Mouse (Mus musculus): ENCODE results near the gene Akap6. TPM values are rescaled to one million over a fixed set of nuclear protein-coding genes. Genes with fewer than 3 reads are reported as not detected.

Akap6 gene
- total RNA-seq, 1 experiment: 0.09 TPM

DNA sequence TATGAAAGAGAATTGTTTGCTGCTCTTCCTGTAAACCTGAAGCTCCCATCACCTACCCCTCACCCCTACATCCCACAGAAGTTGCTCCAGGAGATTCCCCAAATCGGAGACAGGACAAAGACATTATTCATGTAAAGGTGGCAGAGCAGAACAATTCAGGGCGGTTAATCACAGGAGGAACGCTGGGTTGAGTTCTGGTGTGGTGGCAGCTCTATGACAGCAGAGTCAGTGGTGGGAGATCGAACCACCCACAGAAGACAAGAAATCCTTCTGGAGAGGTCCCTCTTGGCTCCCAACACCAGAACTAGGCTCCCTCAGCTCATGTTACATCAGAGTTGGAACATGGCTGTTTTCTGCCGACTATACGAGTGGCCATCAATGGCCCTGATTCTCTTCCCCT, 27.2 kb upstream of the Akap6 start:
- no peak for TF ChIP-seq MAFK (IDR thresholded peaks at IDR 0.05; ENCODE audit: insufficient read depth, low read depth, low read length)
- TF ChIP-seq ZNF384 (IDR thresholded peaks at IDR 0.05; ENCODE audit: low read depth, low read length): no peak
- TF ChIP-seq HCFC1 (IDR thresholded peaks at IDR 0.05; ENCODE audit: borderline replicate concordance, insufficient read depth, low read length): no peak
- TF ChIP-seq CHD2 (IDR thresholded peaks at IDR 0.05; ENCODE audit: low read depth, low read length): no peak
- no peak for TF ChIP-seq ZC3H11A (IDR thresholded peaks at IDR 0.05; ENCODE audit: borderline replicate concordance, low read depth, low read length)
- Histone ChIP-seq H3K27ac (ENCODE audit: insufficient read depth, low read depth, low read length, poor library complexity, severe bottlenecking) (no peak overlapping the region), H3K4me3 (ENCODE audit: insufficient read depth in 1 of 2, low read depth in 1 of 2, low read length in 2 of 2, poor library complexity in 1 of 2, severe bottlenecking in 1 of 2) (no peak overlapping the region)

DNA sequence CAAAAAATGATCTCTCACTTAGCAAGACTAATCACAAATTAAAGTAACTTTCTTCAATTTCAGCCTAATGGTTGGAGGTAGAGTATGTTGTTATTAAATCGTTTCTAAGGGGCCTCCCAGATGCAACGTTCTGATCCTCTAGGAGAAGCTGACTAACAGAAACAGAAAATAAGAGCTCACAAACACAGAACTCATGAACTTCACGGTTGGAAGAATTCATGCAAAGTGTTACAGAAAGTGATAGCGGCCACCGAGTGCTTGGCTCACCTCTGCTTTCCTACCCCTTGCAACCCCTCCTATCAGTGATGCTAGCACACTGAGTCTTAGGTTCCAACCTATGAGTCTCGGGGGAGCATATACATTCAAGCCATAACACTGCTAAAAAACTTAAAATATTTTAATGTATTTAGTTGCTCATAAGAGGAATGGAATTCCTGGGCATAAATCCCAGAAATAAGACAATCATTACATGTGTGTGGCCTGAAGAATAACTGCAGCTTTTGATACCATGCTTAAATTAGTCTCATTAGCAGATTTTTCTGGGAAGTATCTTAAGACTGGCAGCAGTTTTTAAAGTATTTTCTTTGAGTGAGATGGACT, 25.7 kb upstream of the Akap6 start:
- Histone ChIP-seq H3K9ac (ENCODE audit: insufficient read depth, low read depth, low read length, poor library complexity, severe bottlenecking) (no peak overlapping the region), H3K27ac (ENCODE audit: insufficient read depth, low read depth, low read length, poor library complexity, severe bottlenecking) (no peak overlapping the region), H3K4me1 (ENCODE audit: control insufficient read depth in 2 of 2, insufficient read depth in 2 of 2, low read length in 2 of 2, poor library complexity in 1 of 2) (peaks cover 0 to 6% of the 10 kb centered on the region in 2 experiments; a peak in 2 of 4 replicates), H3K4me3 (ENCODE audit: insufficient read depth in 1 of 2, low read depth in 1 of 2, low read length in 2 of 2, poor library complexity in 1 of 2, severe bottlenecking in 1 of 2) (no peak overlapping the region), H3K36me3 (ENCODE audit: control insufficient read depth, insufficient read depth, low read length, poor library complexity, severe bottlenecking) (no peaks in the 10 kb centered on the region), H3K9me3 (ENCODE audit: control insufficient read depth, insufficient read depth, low read depth, low read length) (no peaks in the 10 kb centered on the region)
- no peak for DNase-seq (ENCODE audit: low read depth, low spot score)
- in situ Hi-C loops (cut with MboI; ENCODE audit: low sequenced_read_pairs in 2 of 2, unreplicated experiment in 2 of 2): no loop called here
- TF ChIP-seq HCFC1 (IDR thresholded peaks at IDR 0.05; ENCODE audit: borderline replicate concordance, insufficient read depth, low read length): no peak
- no peak for TF ChIP-seq ZNF384 (IDR thresholded peaks at IDR 0.05; ENCODE audit: low read depth, low read length)
- no peak for TF ChIP-seq CHD2 (IDR thresholded peaks at IDR 0.05; ENCODE audit: low read depth, low read length)
- TF ChIP-seq MAFK (IDR thresholded peaks at IDR 0.05; ENCODE audit: insufficient read depth, low read depth, low read length): no peak
- TF ChIP-seq ZC3H11A (IDR thresholded peaks at IDR 0.05; ENCODE audit: borderline replicate concordance, low read depth, low read length): no peak

More for the DNA sequence above, 27.2 kb upstream of the Akap6 start:
- Histone ChIP-seq H3K9ac (ENCODE audit: insufficient read depth, low read depth, low read length, poor library complexity, severe bottlenecking) (no peak overlapping the region), H3K4me1 (ENCODE audit: control insufficient read depth in 2 of 2, insufficient read depth in 2 of 2, low read length in 2 of 2, poor library complexity in 1 of 2) (peaks cover 0 to 6% of the 10 kb centered on the region in 2 experiments; a peak in 2 of 4 replicates), H3K9me3 (ENCODE audit: control insufficient read depth, insufficient read depth, low read depth, low read length) (no peaks in the 10 kb centered on the region), H3K36me3 (ENCODE audit: control insufficient read depth, insufficient read depth, low read length, poor library complexity, severe bottlenecking) (no peaks in the 10 kb centered on the region)
- peak; percentile 1 for DNase-seq (ENCODE audit: low read depth, low spot score)
- in situ Hi-C loops (cut with MboI; ENCODE audit: low sequenced_read_pairs in 2 of 2, unreplicated experiment in 2 of 2): no loop called here

DNA sequence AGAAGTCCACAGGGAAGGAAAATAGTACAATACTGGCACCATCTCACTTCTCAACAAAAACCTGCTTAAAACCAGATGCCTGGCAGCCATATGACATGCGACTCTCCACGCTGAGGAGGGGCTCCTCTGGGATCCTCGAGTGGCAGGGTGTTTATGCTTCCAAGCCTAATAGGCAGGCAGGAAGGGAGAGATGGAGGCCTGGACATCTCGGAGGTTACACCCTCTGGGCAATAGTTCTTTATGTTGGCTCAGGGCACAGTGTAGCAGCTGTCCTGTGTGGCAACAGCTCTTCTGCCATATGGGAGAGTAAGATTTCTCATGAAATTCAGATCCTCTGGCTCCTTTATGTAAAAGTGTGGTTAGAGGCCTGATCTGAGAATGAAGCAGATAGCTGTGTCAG, 24.2 kb upstream of the Akap6 start:
- Histone ChIP-seq H3K4me3 (ENCODE audit: insufficient read depth in 1 of 2, low read depth in 1 of 2, low read length in 2 of 2, poor library complexity in 1 of 2, severe bottlenecking in 1 of 2) (no peak overlapping the region), H3K9me3 (ENCODE audit: control insufficient read depth, insufficient read depth, low read depth, low read length) (no peaks in the 10 kb centered on the region), H3K36me3 (ENCODE audit: control insufficient read depth, insufficient read depth, low read length, poor library complexity, severe bottlenecking) (no peaks in the 10 kb centered on the region), H3K27ac (ENCODE audit: insufficient read depth, low read depth, low read length, poor library complexity, severe bottlenecking) (no peak overlapping the region), H3K9ac (ENCODE audit: insufficient read depth, low read depth, low read length, poor library complexity, severe bottlenecking) (no peak overlapping the region), H3K4me1 (ENCODE audit: control insufficient read depth in 2 of 2, insufficient read depth in 2 of 2, low read length in 2 of 2, poor library complexity in 1 of 2) (peaks cover 0 to 6% of the 10 kb centered on the region in 2 experiments; a peak in 2 of 4 replicates)
- no peak for DNase-seq (ENCODE audit: low read depth, low spot score)
- in situ Hi-C loops (cut with MboI; ENCODE audit: low sequenced_read_pairs in 2 of 2, unreplicated experiment in 2 of 2): no loop called here
- TF ChIP-seq ZNF384 (IDR thresholded peaks at IDR 0.05; ENCODE audit: low read depth, low read length) (no peak), HCFC1 (IDR thresholded peaks at IDR 0.05; ENCODE audit: borderline replicate concordance, insufficient read depth, low read length) (no peak), ZC3H11A (IDR thresholded peaks at IDR 0.05; ENCODE audit: borderline replicate concordance, low read depth, low read length) (no peak), CHD2 (IDR thresholded peaks at IDR 0.05; ENCODE audit: low read depth, low read length) (no peak), MAFK (IDR thresholded peaks at IDR 0.05; ENCODE audit: insufficient read depth, low read depth, low read length) (no peak)

DNA sequence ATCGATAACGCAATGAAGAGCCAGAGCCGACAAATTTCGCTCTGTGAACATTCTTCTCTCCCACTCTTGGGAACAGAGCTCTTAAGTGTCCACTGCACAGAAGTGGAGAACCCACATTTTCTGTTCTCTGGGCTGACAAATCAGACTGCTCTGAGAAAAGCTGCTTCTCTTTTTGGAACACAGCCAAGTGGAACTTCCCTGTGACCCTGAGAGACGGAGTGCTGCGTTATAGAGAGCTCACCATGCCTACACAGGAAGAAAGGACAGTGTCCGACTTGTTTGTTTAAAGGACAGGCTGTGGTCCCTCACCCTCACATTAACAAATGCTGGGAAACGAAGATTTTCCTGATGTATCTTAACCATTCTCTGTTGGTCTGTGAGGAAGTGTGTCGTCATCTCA, 11.8 kb upstream of the Akap6 start:
- no peaks in the 10 kb centered on the region for H3K9me3 ChIP-seq (ENCODE audit: control insufficient read depth, insufficient read depth, low read depth, low read length)
- no peak for DNase-seq (ENCODE audit: low read depth, low spot score)
- TF ChIP-seq CHD2 (IDR thresholded peaks at IDR 0.05; ENCODE audit: low read depth, low read length): no peak
- TF ChIP-seq MAFK (IDR thresholded peaks at IDR 0.05; ENCODE audit: insufficient read depth, low read depth, low read length): no peak
- no peak for TF ChIP-seq ZNF384 (IDR thresholded peaks at IDR 0.05; ENCODE audit: low read depth, low read length)
- TF ChIP-seq ZC3H11A (IDR thresholded peaks at IDR 0.05; ENCODE audit: borderline replicate concordance, low read depth, low read length): no peak
- no peak for TF ChIP-seq HCFC1 (IDR thresholded peaks at IDR 0.05; ENCODE audit: borderline replicate concordance, insufficient read depth, low read length)
- in situ Hi-C loops (cut with MboI; ENCODE audit: low sequenced_read_pairs in 2 of 2, unreplicated experiment in 2 of 2): no loop called here
- no peak overlapping the region for H3K9ac ChIP-seq (ENCODE audit: insufficient read depth, low read depth, low read length, poor library complexity, severe bottlenecking)
- no peaks in the 10 kb centered on the region for H3K36me3 ChIP-seq (ENCODE audit: control insufficient read depth, insufficient read depth, low read length, poor library complexity, severe bottlenecking)
- H3K4me1 ChIP-seq (ENCODE audit: control insufficient read depth in 2 of 2, insufficient read depth in 2 of 2, low read length in 2 of 2, poor library complexity in 1 of 2): no peaks in the 10 kb centered on the region
- no peak overlapping the region for H3K27ac ChIP-seq (ENCODE audit: insufficient read depth, low read depth, low read length, poor library complexity, severe bottlenecking)
- H3K4me3 ChIP-seq (ENCODE audit: insufficient read depth in 1 of 2, low read depth in 1 of 2, low read length in 2 of 2, poor library complexity in 1 of 2, severe bottlenecking in 1 of 2): no peak overlapping the region
